Mouse (Mus musculus) layer of hippocampus, adult 9-11 months (tissue): Measurements from ENCODE around the gene Iqschfp.

Experiments used
- DNase-seq: peaks from one replicate; pipeline ENCODE4 v3.0.0; 2022

Iqschfp gene

GRCm38 (mm10) chr3:68499532-68500152 lies 607.6 kb downstream of the Iqschfp start:
- no peak for DNase-seq

- DNase-seq: no peak
Observed at GRCm38 (mm10) chr3:68504838-68505237, 612.8 kb downstream of the Iqschfp start.

GRCm38 (mm10) chr3:68506769-68507318 lies 614.8 kb downstream of the Iqschfp start:
- no peak for DNase-seq

GRCm38 (mm10) chr3:68508629-68509028 lies 616.6 kb downstream of the Iqschfp start:
- DNase-seq: peak; percentile 81

GRCm38 (mm10) chr3:68510872-68511271 lies 618.8 kb downstream of the Iqschfp start:
- no peak for DNase-seq

- DNase-seq: peak; percentile 1
Observed at GRCm38 (mm10) chr3:68511744-68512143, 619.7 kb downstream of the Iqschfp start.

GRCm38 (mm10) chr3:68512327-68512726 lies 620.3 kb downstream of the Iqschfp start:
- DNase-seq: peak; percentile 3

GRCm38 (mm10) chr3:68513340-68514119 lies 621.5 kb downstream of the Iqschfp start:
- DNase-seq: no peak

GRCm38 (mm10) chr3:68514120-68514497 lies 622.1 kb downstream of the Iqschfp start:
- no peak for DNase-seq

- DNase-seq: no peak
Observed at GRCm38 (mm10) chr3:68514717-68515116, 622.7 kb downstream of the Iqschfp start.

- no peak for DNase-seq
Observed at GRCm38 (mm10) chr3:68516393-68517081, 624.5 kb downstream of the Iqschfp start.

- no peak for DNase-seq
Observed at GRCm38 (mm10) chr3:68517236-68517635, 625.2 kb downstream of the Iqschfp start.

GRCm38 (mm10) chr3:68518041-68518440 lies 626.0 kb downstream of the Iqschfp start:
- DNase-seq: no peak

GRCm38 (mm10) chr3:68518586-68518985 lies 626.6 kb downstream of the Iqschfp start:
- DNase-seq: no peak

- no peak for DNase-seq
Observed at GRCm38 (mm10) chr3:68525361-68525878, 633.4 kb downstream of the Iqschfp start.

GRCm38 (mm10) chr3:68526416-68526815 lies 634.4 kb downstream of the Iqschfp start:
- no peak for DNase-seq

GRCm38 (mm10) chr3:68527182-68527581 lies 635.1 kb downstream of the Iqschfp start:
- no peak for DNase-seq

GRCm38 (mm10) chr3:68531908-68532307 lies 639.9 kb downstream of the Iqschfp start:
- peak; percentile 67 for DNase-seq

GRCm38 (mm10) chr3:68534571-68535051 lies 642.6 kb downstream of the Iqschfp start:
- peak; percentile 3 for DNase-seq

- DNase-seq: peak; percentile 2
Observed at GRCm38 (mm10) chr3:68535160-68535728, 643.2 kb downstream of the Iqschfp start.

- no peak for DNase-seq
Observed at GRCm38 (mm10) chr3:68536071-68536470, 644.0 kb downstream of the Iqschfp start.

GRCm38 (mm10) chr3:68541688-68542087 lies 649.7 kb downstream of the Iqschfp start:
- peak; percentile 1 for DNase-seq
